Mouse (Mus musculus) central nervous system, embryonic 18 days (tissue): ENCODE measurements around the gene Ccdc124. TPM values are rescaled to one million over a fixed set of nuclear protein-coding genes. Genes with fewer than 3 reads are reported as not detected.

Experiments
- polyA plus RNA-seq: library from polyadenylated mRNA; depleted of rRNA; stranded (reverse); fragments of >200 nt; gene quantifications from 2 replicates; pipeline ENCODE4 v1.2.3, GENCODE M21; 2012; rRNA removed

Ccdc124 gene
- 125 and 128 TPM in 2 replicates for polyA plus RNA-seq

GRCm38 (mm10) chr8:70873364-70873985 is at the start of gene Ccdc124:
Gene Ccdc124, minus strand, starts transcription at chr8:70873935.

DNA sequence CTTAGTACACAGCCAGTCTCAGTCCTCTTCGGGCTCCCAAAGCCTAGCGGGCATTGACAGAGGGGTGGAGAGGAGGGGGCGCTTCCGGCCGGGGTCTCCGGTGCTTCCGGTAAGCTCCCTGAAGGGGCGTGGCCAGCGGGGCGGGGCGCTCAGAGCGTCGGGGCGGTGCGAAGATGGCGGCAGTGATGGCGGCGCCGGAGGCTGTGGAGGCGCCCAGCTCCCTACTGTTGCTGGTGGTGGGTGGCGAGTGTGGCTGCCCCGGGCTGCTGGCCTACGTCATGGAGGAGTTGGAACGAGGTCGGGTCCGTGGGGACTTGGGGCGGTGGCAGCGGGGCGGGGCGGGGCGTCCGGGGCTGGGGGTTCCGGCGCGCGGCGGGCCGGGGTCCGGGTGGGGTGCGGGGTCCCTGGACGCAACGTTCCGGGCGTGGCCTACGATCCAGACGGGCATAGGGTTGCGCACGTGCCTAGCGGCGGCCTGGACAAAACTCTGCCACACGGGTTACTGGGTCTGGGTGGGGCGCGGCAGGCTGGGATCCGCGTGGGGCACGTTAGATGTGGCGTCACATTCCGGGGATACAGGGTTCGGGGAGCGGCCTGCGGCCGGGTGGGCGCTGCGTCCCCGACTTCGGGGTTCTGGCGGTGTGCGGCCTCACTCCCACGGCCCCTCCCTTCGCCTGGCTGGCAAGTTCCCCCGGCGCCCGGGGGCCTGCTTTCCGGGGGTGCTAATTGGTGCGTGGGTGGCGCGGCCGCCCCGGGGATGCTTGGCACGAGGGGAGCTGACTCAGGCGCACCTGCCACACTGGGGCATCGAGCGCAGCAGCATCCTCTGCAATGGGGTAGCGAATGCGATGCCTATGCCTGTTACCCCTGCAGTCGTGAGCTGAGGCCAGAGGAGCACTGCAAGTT is 32.3 kb upstream of the Ccdc124 start, which contains the start of gene Map1s:
Gene Map1s, plus strand, starts transcription at position 102 of the 906 bp plus-strand sequence.

GRCm38 (mm10) chr8:70897021-70897680 is 23.4 kb upstream of the Ccdc124 start, which contains the start of gene Rpl18a:
Gene Rpl18a, minus strand, starts transcription at chr8:70897412.

GRCm38 (mm10) chr8:70892022-70892895 is 18.5 kb upstream of the Ccdc124 start, which contains the start of gene Slc5a5:
Gene Slc5a5, minus strand, starts transcription at chr8:70892757.

GRCm38 (mm10) chr8:70862824-70863641 is 10.7 kb downstream of the Ccdc124 start, which contains the start of gene Kcnn1:
Gene Kcnn1, minus strand, starts transcription at chr8:70863258.

DNA sequence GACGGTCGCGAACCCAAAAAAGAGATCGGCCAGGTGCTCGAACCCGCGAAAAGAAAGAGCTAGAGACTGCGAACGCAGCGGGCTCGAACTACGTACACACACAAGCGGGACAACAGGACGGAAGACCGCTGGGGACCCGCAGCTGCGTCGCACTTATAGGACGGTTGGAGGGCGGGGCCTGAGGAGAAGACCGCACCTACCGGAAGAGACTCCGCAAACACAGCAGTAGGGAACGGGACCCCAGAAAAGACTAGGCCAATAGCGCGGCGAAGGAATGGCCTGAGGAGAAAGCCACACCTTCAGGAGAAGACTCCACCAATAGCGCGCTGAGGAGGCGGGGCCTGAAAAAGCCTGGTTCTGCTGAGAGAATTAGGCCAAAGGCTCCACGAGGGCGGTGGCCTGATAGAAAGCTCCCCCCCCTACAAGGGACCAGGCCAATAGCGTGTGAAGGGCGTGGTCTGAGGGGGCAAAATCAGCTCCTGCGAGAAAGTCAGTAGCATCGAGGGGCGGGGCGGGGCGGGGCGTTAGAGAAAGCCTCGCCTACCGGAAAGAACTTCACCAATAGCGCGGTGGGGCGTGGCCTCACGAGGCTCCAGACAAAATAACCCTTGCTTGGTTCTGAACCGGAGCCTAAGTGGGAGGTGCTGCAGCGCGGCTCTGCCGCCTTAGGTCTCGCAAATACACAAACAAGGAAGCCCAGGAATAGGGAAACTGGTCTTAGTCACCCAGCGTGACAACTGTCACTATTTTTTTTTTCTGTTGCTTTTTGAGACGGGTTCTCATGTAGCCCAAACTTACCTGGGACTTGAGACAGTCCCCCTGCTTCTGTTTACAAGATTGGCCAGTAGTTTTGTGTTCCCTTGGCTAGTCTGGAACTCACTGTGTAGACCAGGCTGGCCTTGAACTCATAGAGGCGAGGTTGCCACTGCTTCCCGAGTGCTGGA is 34.1 kb downstream of the Ccdc124 start, which contains the start of gene Arrdc2:
Gene Arrdc2, minus strand, starts transcription at position 313 of the 944 bp plus-strand sequence.

Other genes with a start within 250 kb of the Ccdc124 start
- gene Gdf15, start 241.5 kb downstream of the Ccdc124 start, polyA plus RNA-seq = 0.16 and 0.32 TPM in 2 replicates
- 45.7 and 46.8 TPM in 2 replicates for gene Pgpep1, start 213.5 kb downstream of the Ccdc124 start, polyA plus RNA-seq
- 153 and 155 TPM in 2 replicates for gene Lsm4, start 200.7 kb downstream of the Ccdc124 start, polyA plus RNA-seq
- 201 and 210 TPM in 2 replicates for gene Jund, start 175.0 kb downstream of the Ccdc124 start, polyA plus RNA-seq
- 0.12 and 0.14 TPM in 2 replicates for gene Iqcn, start 170.5 kb downstream of the Ccdc124 start, polyA plus RNA-seq
- not detected in 2 replicates for gene Gm3336, start 155.4 kb downstream of the Ccdc124 start, polyA plus RNA-seq
- 1.1 and 1.2 TPM in 2 replicates for gene Pde4c, start 150.2 kb downstream of the Ccdc124 start, polyA plus RNA-seq
- 582 and 635 TPM in 2 replicates for gene Rab3a, start 119.3 kb downstream of the Ccdc124 start, polyA plus RNA-seq
- 27.0 and 27.4 TPM in 2 replicates for gene Mpv17l2, start 113.0 kb downstream of the Ccdc124 start, polyA plus RNA-seq
- gene Pik3r2, start 97.2 kb downstream of the Ccdc124 start, polyA plus RNA-seq = 138 and 151 TPM in 2 replicates
- 44.0 and 53.5 TPM in 2 replicates for gene Mast3, start 68.9 kb downstream of the Ccdc124 start, polyA plus RNA-seq
- 0.06 and 0.09 TPM in 2 replicates for gene Il12rb1, start 65.5 kb downstream of the Ccdc124 start, polyA plus RNA-seq
- gene Arrdc2, start 34.2 kb downstream of the Ccdc124 start, polyA plus RNA-seq = 26.8 and 30.5 TPM in 2 replicates
- 23.8 and 25.4 TPM in 2 replicates for gene Kcnn1, start 10.7 kb downstream of the Ccdc124 start, polyA plus RNA-seq
- gene Slc5a5, start 18.8 kb upstream of the Ccdc124 start, polyA plus RNA-seq = 2.3 and 2.4 TPM in 2 replicates
- gene Rpl18a, start 23.5 kb upstream of the Ccdc124 start, polyA plus RNA-seq = 2,864 and 3,038 TPM in 2 replicates
- gene Map1s, start 32.0 kb upstream of the Ccdc124 start, polyA plus RNA-seq = 52.1 and 61.4 TPM in 2 replicates